Mouse (Mus musculus) kidney, embryonic 15.5 days (tissue): ENCODE results near the gene Zfp708. TPM values are rescaled to one million over a fixed set of nuclear protein-coding genes. Genes with fewer than 3 reads are reported as not detected.
"Not testable (repeated sequence)": the region's sequence is repeated elsewhere in the genome, so short reads cannot be mapped to it uniquely, and the experiment has no call there.

Source experiments
- ATAC-seq: fragments of 200-750 bp; cut with Nextera tagmentation; replicated peaks from 2 replicates; pipeline ENCODE4 v1.8.0; 2017; ENCODE audit warnings: moderate TSS enrichment; ENCODE audit not compliant: low FRiP score
- H3K27ac ChIP-seq: fragments of 300-500 bp; sonication (generic); 2 replicates; pipeline ENCODE4 v1.5.1; 2015; ENCODE audit warnings: mild to moderate bottlenecking, inconsistent platforms
- H3K27me3 ChIP-seq: fragments of 300-500 bp; sonication (generic); 2 replicates; pipeline ENCODE4 v1.6.1; 2015; ENCODE audit warnings: inconsistent platforms
- H3K36me3 ChIP-seq: fragments of 300-500 bp; sonication (generic); 2 replicates; pipeline ENCODE4 v1.6.1; 2015; ENCODE audit warnings: inconsistent platforms
- H3K4me1 ChIP-seq: fragments of 300-500 bp; sonication (generic); 2 replicates; pipeline ENCODE4 v1.6.1; 2015; ENCODE audit warnings: inconsistent platforms
- H3K4me2 ChIP-seq: fragments of 300-500 bp; sonication (generic); 2 replicates; pipeline ENCODE4 v1.6.1; 2015; ENCODE audit warnings: moderate library complexity, mild to moderate bottlenecking, inconsistent platforms
- H3K4me3 ChIP-seq: fragments of 300-500 bp; sonication (generic); replicated peaks from 2 replicates; pipeline ENCODE4 v1.5.1; 2015; ENCODE audit warnings: mild to moderate bottlenecking, inconsistent platforms
- H3K9ac ChIP-seq: fragments of 300-500 bp; sonication (generic); 2 replicates; pipeline ENCODE4 v1.6.1; 2015; ENCODE audit warnings: mild to moderate bottlenecking, inconsistent platforms
- H3K9me3 ChIP-seq: fragments of 300-500 bp; sonication (generic); replicated peaks from 2 replicates; pipeline ENCODE4 v1.6.1; 2016; ENCODE audit warnings: inconsistent platforms
- WGBS: fragments of 180-500 bp; shearing (Covaris S2); methylation state at CpG from one replicate; pipeline ENCODE4 v1.1.7; 2015; ENCODE audit warnings: mixed read lengths; 5-methylcytosine and 5-hydroxymethylcytosine counted together
- polyA plus RNA-seq: library from polyadenylated mRNA; unstranded; fragments of >200 nt; fragmentation: Nextera tagmentation; extraction: Ambion mirVana; gene quantifications from 2 replicates; pipeline ENCODE4 v1.2.1, GENCODE M21; 2015

Gene Zfp708
- 5.7 and 6.5 TPM in 2 replicates for polyA plus RNA-seq

DNA sequence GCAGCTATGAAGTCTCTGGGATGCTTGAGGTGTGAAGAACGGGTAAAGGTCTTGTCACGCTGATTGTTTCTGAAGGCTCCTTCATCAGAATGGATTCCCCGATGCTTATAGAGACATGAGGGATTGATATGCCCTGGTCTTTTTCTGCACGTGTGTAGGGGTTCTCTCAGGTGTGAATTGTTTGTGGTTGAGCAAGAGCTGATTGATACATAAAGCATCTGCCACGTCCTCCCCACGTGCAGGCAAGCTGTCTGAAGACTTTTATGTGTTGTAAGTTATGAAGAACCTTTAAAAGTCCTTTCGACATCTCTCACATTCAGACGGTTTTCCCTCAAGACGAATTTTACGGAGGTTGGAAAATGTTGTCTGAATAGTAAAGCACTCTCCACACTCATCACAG lies at the start of gene Zfp708:
TSS of gene Zfp708 (minus strand) at position 101 of the 400 bp plus-strand sequence.
- no peak for ATAC-seq
- 91% methylated on average over 10 of the region's 10 CpGs for WGBS

DNA sequence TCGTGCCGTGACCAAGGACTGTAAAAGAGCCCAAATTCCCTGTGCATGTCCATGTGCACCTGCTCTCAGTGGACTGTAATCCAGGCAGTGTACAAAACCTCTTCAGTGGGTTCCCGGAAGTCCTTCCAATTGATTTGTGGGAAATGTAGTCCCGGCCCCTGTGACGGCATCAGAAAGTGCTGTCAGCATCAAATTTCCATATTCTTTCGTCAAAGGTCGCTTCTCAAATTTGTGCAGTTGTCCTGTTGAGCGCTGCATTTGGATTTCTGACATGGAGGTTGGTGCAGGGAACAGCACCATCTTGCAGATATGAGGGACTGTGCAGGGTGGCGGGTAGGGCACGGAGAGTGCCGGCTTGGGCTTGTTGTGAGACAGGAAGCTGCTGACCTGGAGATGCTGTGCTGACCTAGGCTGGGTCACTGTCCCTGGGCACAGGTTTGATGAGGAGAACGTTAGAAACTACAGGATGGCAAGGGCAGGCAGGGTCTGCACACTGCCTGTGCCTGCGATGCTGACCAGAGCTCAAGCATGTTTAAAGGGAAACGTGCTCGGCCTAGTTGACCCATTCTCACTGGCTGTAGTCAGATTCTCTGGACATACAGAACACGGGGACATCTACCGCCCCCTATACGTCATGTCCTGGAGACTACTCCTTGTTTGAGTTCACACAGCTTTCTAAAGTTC lies 30.4 kb upstream of the Zfp708 start:
- H3K9ac ChIP-seq = peak overlapping the region; percentile 66
- H3K4me2 ChIP-seq = peak overlapping the region; percentile 82
- H3K36me3 ChIP-seq = no peaks in the 10 kb centered on the region
- H3K9me3 ChIP-seq = no peaks in the 10 kb centered on the region
- peaks cover 7% of the 10 kb centered on the region; the same call in 1 of the 2 replicates for H3K4me1 ChIP-seq
- ATAC-seq = peak; percentile 98
- peak overlapping the region; percentile 72 for H3K4me3 ChIP-seq
- H3K27me3 ChIP-seq = no peaks in the 10 kb centered on the region
- WGBS = 1% methylated on average over 18 of the region's 18 CpGs
- H3K27ac ChIP-seq = peak overlapping the region; percentile 66; the same call in 1 of the 2 replicates

More for the DNA sequence above, at the start of gene Zfp708:
- Histone ChIP-seq H3K36me3 (peaks cover 32% of the 10 kb centered on the region), H3K27ac (no peak within 1 kb of the TSS), H3K9me3 (no peaks in the 10 kb centered on the region), H3K4me3 (no peak within 1 kb of the TSS), H3K9ac (no peak within 1 kb of the TSS), H3K4me2 (no peak within 1 kb of the TSS), H3K4me1 (no peaks in the 10 kb centered on the region), H3K27me3 (no peaks in the 10 kb centered on the region)

DNA sequence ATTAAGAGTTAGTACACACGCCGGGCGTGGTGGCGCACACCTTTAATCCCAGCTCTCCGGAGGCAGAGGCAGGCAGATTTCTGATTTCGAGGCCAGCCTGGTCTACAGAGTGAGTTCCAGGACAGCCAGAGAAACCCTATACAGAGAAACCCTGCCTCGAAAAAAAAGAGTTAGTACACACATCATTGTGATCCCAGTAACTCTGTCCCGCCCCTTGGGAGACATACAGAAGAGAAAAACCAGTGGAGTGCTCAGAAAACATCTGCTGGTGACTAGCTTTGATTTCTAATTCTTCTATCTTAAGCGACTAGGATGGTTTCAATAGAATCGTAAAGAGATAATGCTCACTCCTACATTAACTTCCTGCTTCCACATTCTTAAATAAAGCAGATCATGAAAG lies 29.7 kb upstream of the Zfp708 start:
- not testable (repeated sequence) for H3K27ac ChIP-seq, H3K4me3 ChIP-seq, H3K9me3 ChIP-seq, ATAC-seq, H3K36me3 ChIP-seq, H3K9ac ChIP-seq, H3K27me3 ChIP-seq, H3K4me1 ChIP-seq
- peak overlapping the region; percentile 82 for H3K4me2 ChIP-seq
- WGBS = 83% methylated on average over 10 of the region's 10 CpGs

GRCm38 (mm10) chr13:67124460-67124859 lies 26.7 kb upstream of the Zfp708 start:
- Histone ChIP-seq H3K4me3 (no peak overlapping the region), H3K4me1 (peaks cover 7% of the 10 kb centered on the region; the same call in 1 of the 2 replicates), H3K9me3 (no peaks in the 10 kb centered on the region), H3K36me3 (no peaks in the 10 kb centered on the region), H3K27me3 (no peaks in the 10 kb centered on the region), H3K27ac (no peak overlapping the region), H3K9ac (no peak overlapping the region), H3K4me2 (no peak overlapping the region)
- 95% methylated on average over 1 of the region's 1 CpGs for WGBS
- no peak for ATAC-seq

DNA sequence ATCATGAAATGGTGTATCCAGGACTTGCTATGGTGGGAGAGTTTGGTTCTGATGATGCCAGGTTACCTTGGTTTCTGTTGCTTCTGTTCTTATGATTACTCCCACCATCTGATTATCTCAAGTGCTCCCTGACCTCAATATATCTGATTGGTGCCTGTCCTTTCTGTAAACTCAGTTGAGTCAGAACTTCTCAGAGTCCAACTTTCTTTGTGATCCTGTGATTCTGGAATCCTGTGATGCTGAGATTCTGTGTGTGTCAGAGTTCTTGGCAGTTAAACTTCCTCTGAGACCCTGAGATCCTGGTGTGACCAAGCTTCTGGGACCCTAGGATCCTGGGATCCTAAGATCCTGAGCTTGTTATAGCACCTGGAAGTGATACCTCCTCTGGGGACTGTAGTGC lies 23.6 kb upstream of the Zfp708 start, which contains the start of gene Zfp759:
TSS of gene Zfp759 (plus strand) at position 301 of the 400 bp plus-strand sequence.
- not testable (repeated sequence) for H3K9me3 ChIP-seq, H3K4me1 ChIP-seq, ATAC-seq, H3K27me3 ChIP-seq, H3K36me3 ChIP-seq, H3K4me3 ChIP-seq, H3K4me2 ChIP-seq, H3K27ac ChIP-seq, H3K9ac ChIP-seq

- H3K9me3 ChIP-seq, H3K9ac ChIP-seq, H3K4me2 ChIP-seq, H3K27me3 ChIP-seq, H3K4me1 ChIP-seq, ATAC-seq, H3K36me3 ChIP-seq, H3K27ac ChIP-seq, H3K4me3 ChIP-seq: not testable (repeated sequence)
- WGBS = 90% methylated on average over 8 of the region's 8 CpGs
These were observed 18.4 kb upstream of the Zfp708 start, which contains the start of gene Rslcan18 for GRCm38 (mm10) chr13:67116163-67116562. Gene Rslcan18, minus strand, starts transcription at chr13:67116263.

GRCm38 (mm10) chr13:67113287-67113686 lies 15.5 kb upstream of the Zfp708 start:
- 91% methylated on average over 2 of the region's 2 CpGs for WGBS
- Histone ChIP-seq H3K4me2 (no peak overlapping the region), H3K9ac (no peak overlapping the region), H3K27ac (no peak overlapping the region), H3K4me3 (no peak overlapping the region), H3K27me3 (no peaks in the 10 kb centered on the region), H3K9me3 (no peaks in the 10 kb centered on the region), H3K4me1 (0 out of 2 replicates have a peak, but pooled peaks cover 2% of the 10 kb centered on the region), H3K36me3 (no peaks in the 10 kb centered on the region)
- ATAC-seq = no peak

DNA sequence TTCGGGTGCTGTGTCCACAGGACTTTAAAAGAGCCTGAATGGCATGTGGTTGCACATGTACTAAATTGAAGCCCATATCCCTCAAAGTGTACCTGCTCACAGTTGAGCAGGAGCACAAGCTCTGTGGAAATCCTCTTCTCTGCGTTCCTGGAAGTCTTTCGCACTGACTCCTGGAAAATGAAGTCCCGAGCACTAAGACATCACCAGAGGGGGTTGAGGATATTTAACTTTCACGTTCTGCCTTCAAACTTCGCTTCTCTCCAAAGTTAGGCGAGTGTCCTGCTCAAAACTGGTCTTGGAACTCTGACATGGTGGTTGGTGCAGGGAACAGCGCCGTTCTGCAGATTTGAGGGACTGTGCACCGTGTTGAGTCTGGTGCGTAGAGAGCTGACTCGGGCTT lies 14.3 kb upstream of the Zfp708 start:
- Histone ChIP-seq H3K4me2 (no peak overlapping the region), H3K9ac (no peak overlapping the region), H3K9me3 (no peaks in the 10 kb centered on the region), H3K4me1 (peaks cover 9% of the 10 kb centered on the region), H3K4me3 (no peak overlapping the region), H3K27ac (no peak overlapping the region), H3K36me3 (no peaks in the 10 kb centered on the region), H3K27me3 (no peaks in the 10 kb centered on the region)
- ATAC-seq = no peak
- 82% methylated on average over 12 of the region's 12 CpGs for WGBS

GRCm38 (mm10) chr13:67108821-67109206 lies 11.0 kb upstream of the Zfp708 start:
- peak overlapping the region; percentile 73 for H3K4me2 ChIP-seq
- no peak overlapping the region for H3K9ac ChIP-seq

GRCm38 (mm10) chr13:67108194-67108820 lies 10.5 kb upstream of the Zfp708 start, which contains the start of gene Gm28557:
Gene Gm28557, minus strand, starts transcription at chr13:67108604.
- WGBS = under 1% methylated on average over 17 of the region's 17 CpGs
- H3K27me3 ChIP-seq = no peaks in the 10 kb centered on the region
- peak; percentile 99 for ATAC-seq
- H3K9ac ChIP-seq = peak within 1 kb of the TSS; percentile 68
- peak within 1 kb of the TSS; percentile 74 for H3K4me3 ChIP-seq
- H3K4me1 ChIP-seq = peaks cover 9% of the 10 kb centered on the region
- H3K4me2 ChIP-seq = peak within 1 kb of the TSS; percentile 73
- peak within 1 kb of the TSS; percentile 95 for H3K27ac ChIP-seq
- H3K36me3 ChIP-seq = peaks cover 16% of the 10 kb centered on the region
- no peaks in the 10 kb centered on the region for H3K9me3 ChIP-seq

More at GRCm38 (mm10) chr13:67108821-67109206, 11.0 kb upstream of the Zfp708 start:
- 4% methylated on average over 9 of the region's 9 CpGs for WGBS
- peak overlapping the region; percentile 74 for H3K4me3 ChIP-seq
- no peaks in the 10 kb centered on the region for H3K27me3 ChIP-seq
- peak overlapping the region; percentile 43; the same call in 1 of the 2 replicates for H3K27ac ChIP-seq
- H3K4me1 ChIP-seq = peaks cover 9% of the 10 kb centered on the region
- no peaks in the 10 kb centered on the region for H3K9me3 ChIP-seq
- peak; percentile 53 for ATAC-seq
- peaks cover 16% of the 10 kb centered on the region for H3K36me3 ChIP-seq

GRCm38 (mm10) chr13:67107681-67108080 lies 9.9 kb upstream of the Zfp708 start:
- peaks cover 9% of the 10 kb centered on the region for H3K4me1 ChIP-seq
- H3K27me3 ChIP-seq = no peaks in the 10 kb centered on the region
- peaks cover 16% of the 10 kb centered on the region for H3K36me3 ChIP-seq
- no peaks in the 10 kb centered on the region for H3K9me3 ChIP-seq
- peak overlapping the region; percentile 95 for H3K27ac ChIP-seq
- 49% methylated on average over 9 of the region's 9 CpGs for WGBS
- no peak for ATAC-seq
- peak overlapping the region; percentile 73 for H3K4me2 ChIP-seq
- peak overlapping the region; percentile 68 for H3K9ac ChIP-seq
- H3K4me3 ChIP-seq = peak overlapping the region; percentile 74

GRCm38 (mm10) chr13:67090154-67090553 lies 7.6 kb downstream of the Zfp708 start:
- no peak for ATAC-seq
- Histone ChIP-seq H3K4me1 (no peaks in the 10 kb centered on the region), H3K9ac (no peak overlapping the region), H3K27me3 (no peaks in the 10 kb centered on the region), H3K27ac (no peak overlapping the region), H3K36me3 (peaks cover 5% of the 10 kb centered on the region; the same call in 1 of the 2 replicates), H3K4me2 (no peak overlapping the region), H3K9me3 (no peaks in the 10 kb centered on the region), H3K4me3 (no peak overlapping the region)
- 86% methylated on average over 1 of the region's 1 CpGs for WGBS
